Mouse (Mus musculus) intestine, embryonic 14.5 days (tissue): ENCODE results near the gene Ly6g6e. TPM values are rescaled to one million over a fixed set of nuclear protein-coding genes. Genes with fewer than 3 reads are reported as not detected.
A peak's percentile ranks its signal among the peaks of the same experiment; 100 is the strongest.

Experiments used
- ATAC-seq: fragments of 200-750 bp; cut with Nextera tagmentation; replicated peaks from 2 replicates; pipeline ENCODE4 v1.8.0; 2017; ENCODE audit warnings: low read depth, moderate number of reproducible peaks, moderate TSS enrichment, moderate library complexity; ENCODE audit not compliant: low FRiP score, low TSS enrichment
- DNase-seq: peaks from one replicate; pipeline ENCODE4 v3.0.0-alpha.2; 2018; ENCODE audit warnings: low spot score
- H3K27ac ChIP-seq: fragments of 300-500 bp; sonication (generic); 2 replicates; pipeline ENCODE4 v1.5.1; 2014; ENCODE audit warnings: low read depth, mild to moderate bottlenecking, control low read depth
- H3K27me3 ChIP-seq: fragments of 300-500 bp; sonication (generic); replicated peaks from 2 replicates; pipeline ENCODE4 v1.6.1; 2014; ENCODE audit warnings: low read length, control low read depth; ENCODE audit not compliant: control insufficient read depth, insufficient read depth
- H3K36me3 ChIP-seq: fragments of 300-500 bp; sonication (generic); 2 replicates; pipeline ENCODE4 v1.6.1; 2014; ENCODE audit warnings: low read length, control low read depth; ENCODE audit not compliant: control insufficient read depth, insufficient read depth
- H3K4me1 ChIP-seq: fragments of 300-500 bp; sonication (generic); replicated peaks from 2 replicates; pipeline ENCODE4 v1.6.1; 2014; ENCODE audit warnings: low read length, control low read depth, mixed read lengths; ENCODE audit not compliant: control insufficient read depth, insufficient read depth
- H3K4me2 ChIP-seq: fragments of 300-500 bp; sonication (generic); 2 replicates; pipeline ENCODE4 v1.6.1; 2014; ENCODE audit warnings: low read length
- H3K4me3 ChIP-seq: fragments of 300-500 bp; sonication (generic); 2 replicates; pipeline ENCODE4 v1.5.1; 2014; ENCODE audit warnings: low read depth, low read length, control low read depth, mixed read lengths
- H3K9ac ChIP-seq: fragments of 300-500 bp; sonication (generic); 2 replicates; pipeline ENCODE4 v1.6.1; 2014; ENCODE audit warnings: mild to moderate bottlenecking, low read length
- H3K9me3 ChIP-seq: fragments of 300-500 bp; sonication (generic); 2 replicates; pipeline ENCODE4 v1.6.1; 2016; ENCODE audit warnings: low read length, control low read depth; ENCODE audit not compliant: control insufficient read depth
- WGBS: fragments of 180-500 bp; shearing (Covaris S2); extraction: QIAGEN DNeasy Blood & Tissue Kit; methylation state at CpG from one replicate; pipeline ENCODE4 v1.1.7; 2014; 5-methylcytosine and 5-hydroxymethylcytosine counted together
- polyA plus RNA-seq: library from polyadenylated mRNA; unstranded; fragments of >200 nt; fragmentation: Nextera tagmentation; extraction: Ambion mirVana; gene quantifications from 2 replicates; pipeline ENCODE4 v1.2.1, GENCODE M21; 2014

Ly6g6e gene
- polyA plus RNA-seq, 1 experiment from 2014 or later: 2.8 TPM

DNA sequence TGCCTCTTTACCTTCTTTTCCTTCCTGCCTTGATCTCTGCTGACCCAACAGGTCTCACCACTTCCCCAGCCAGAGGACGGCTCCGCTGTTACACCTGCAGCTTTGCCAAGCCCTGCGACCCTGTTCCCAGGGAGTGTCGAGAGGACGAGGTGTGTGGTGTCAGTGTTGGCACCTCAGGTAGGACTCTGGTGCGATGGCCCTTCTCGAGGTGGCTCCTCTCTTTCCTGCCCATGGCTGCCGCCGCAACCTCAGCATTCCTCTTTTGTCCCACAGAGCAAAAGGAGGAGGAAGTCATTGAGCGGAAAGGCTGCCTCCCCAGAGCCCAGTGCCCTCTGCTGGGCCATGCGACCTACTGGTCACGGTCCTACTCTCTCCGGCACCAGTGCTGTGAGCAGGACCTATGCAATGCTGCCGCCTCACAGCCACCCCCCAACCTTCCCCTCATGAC lies 1.1 kb downstream of the Ly6g6e start, which contains the start of gene Ly6g6d:
Gene Ly6g6d (minus strand): TSS at position 280 of the 448 bp plus-strand sequence.
- peak within 1 kb of the TSS; percentile 33 for H3K4me2 ChIP-seq
- peak within 1 kb of the TSS; percentile 7; the same call in 1 of the 2 replicates for H3K27ac ChIP-seq
- H3K9ac ChIP-seq: no peak within 1 kb of the TSS
- 13% methylated on average over 14 of the region's 14 CpGs for WGBS
- peaks cover 10% of the 10 kb centered on the region for H3K4me1 ChIP-seq
- DNase-seq (no peak), ATAC-seq (peak; percentile 33; the same call in 1 of the 2 replicates)
- no peaks in the 10 kb centered on the region for H3K36me3 ChIP-seq
- no peaks in the 10 kb centered on the region for H3K27me3 ChIP-seq
- peak within 1 kb of the TSS; percentile 6; the same call in 1 of the 2 replicates for H3K4me3 ChIP-seq
- H3K9me3 ChIP-seq: no peaks in the 10 kb centered on the region

DNA sequence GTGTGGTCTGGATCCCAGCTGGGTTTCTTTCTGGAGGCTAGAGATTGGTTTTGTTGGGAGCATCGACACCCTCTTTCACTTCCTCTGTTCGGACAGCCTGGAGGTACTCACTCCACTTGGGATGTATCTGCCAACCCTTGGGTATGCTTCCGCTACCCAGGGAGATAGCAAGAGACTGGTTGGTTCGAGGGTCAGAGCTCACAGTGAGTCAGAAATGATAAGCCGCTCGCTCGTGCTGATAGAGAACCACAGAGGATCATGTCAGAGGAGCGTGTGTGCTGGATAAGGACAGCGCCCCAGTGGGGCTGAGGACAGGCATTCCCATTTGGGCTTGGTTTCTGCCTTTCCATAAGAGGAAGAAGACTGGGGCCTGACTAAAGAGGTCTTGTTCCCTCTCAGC lies 3.1 kb downstream of the Ly6g6e start:
- 50% methylated on average over 9 of the region's 9 CpGs for WGBS
- H3K4me3 ChIP-seq: no peak overlapping the region
- no peak overlapping the region for H3K4me2 ChIP-seq
- H3K9me3 ChIP-seq: no peaks in the 10 kb centered on the region
- peak; percentile 69 for DNase-seq
- H3K9ac ChIP-seq: no peak overlapping the region
- no peaks in the 10 kb centered on the region for H3K27me3 ChIP-seq
- peaks cover 6% of the 10 kb centered on the region; the same call in 1 of the 2 replicates for H3K4me1 ChIP-seq
- peak overlapping the region; percentile 43; the same call in 1 of the 2 replicates for H3K27ac ChIP-seq
- no peaks in the 10 kb centered on the region for H3K36me3 ChIP-seq
- peak; percentile 61 for ATAC-seq

GRCm38 (mm10) chr17:35080248-35080647 lies 3.5 kb downstream of the Ly6g6e start:
- H3K4me1 ChIP-seq: peaks cover 6% of the 10 kb centered on the region; the same call in 1 of the 2 replicates
- no peaks in the 10 kb centered on the region for H3K9me3 ChIP-seq
- DNase-seq: no peak
- H3K27me3 ChIP-seq: no peaks in the 10 kb centered on the region
- WGBS: 35% methylated on average over 6 of the region's 6 CpGs
- H3K36me3 ChIP-seq: no peaks in the 10 kb centered on the region
- peak overlapping the region; percentile 43; the same call in 1 of the 2 replicates for H3K27ac ChIP-seq
- H3K9ac ChIP-seq: no peak overlapping the region
- no peak for ATAC-seq
- no peak overlapping the region for H3K4me3 ChIP-seq
- no peak overlapping the region for H3K4me2 ChIP-seq

- ATAC-seq (no peak), DNase-seq (no peak)
- Histone ChIP-seq H3K9ac (no peak overlapping the region), H3K36me3 (no peaks in the 10 kb centered on the region), H3K4me2 (no peak overlapping the region), H3K4me3 (no peak overlapping the region), H3K27ac (no peak overlapping the region), H3K27me3 (no peaks in the 10 kb centered on the region), H3K9me3 (no peaks in the 10 kb centered on the region), H3K4me1 (peaks cover 6% of the 10 kb centered on the region; the same call in 1 of the 2 replicates)
- WGBS: 86% methylated on average over 4 of the region's 4 CpGs
These were observed 4.0 kb downstream of the Ly6g6e start for GRCm38 (mm10) chr17:35080710-35081109.

DNA sequence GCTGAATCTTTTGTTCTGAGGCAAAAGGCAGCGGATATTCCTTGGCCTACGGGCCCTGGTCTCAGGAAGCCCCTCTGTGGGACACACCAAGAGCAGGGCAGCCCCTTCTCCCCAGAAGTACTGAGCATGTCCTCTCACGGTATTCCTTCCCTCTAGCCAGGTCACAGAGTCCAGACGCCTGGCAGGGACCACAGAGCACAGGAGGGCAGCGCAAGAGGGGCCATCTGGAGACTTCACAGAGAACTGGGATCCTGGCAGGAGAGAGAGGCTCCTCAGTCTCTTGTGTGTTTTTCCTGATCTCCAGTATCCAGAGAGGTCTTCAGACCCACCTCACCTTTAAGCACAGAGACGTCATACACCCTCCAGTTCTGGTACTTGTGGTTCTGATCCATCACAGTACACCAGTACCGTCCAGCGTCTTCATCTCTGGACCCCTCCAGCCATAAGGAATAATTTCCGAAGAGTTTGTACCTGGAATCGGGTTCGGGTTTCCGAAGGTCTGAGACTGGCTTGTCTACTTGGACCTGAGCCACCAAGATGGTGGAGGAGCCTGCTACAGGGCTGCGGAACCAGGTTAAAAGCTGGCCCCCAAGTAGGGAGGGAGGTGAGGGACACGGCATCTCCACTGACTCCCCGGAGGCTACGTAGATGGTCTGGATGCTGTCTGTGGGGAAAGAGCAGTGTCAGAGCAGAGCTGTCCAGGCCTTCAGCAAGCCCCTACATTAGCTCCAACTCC lies 6.3 kb downstream of the Ly6g6e start:
- no peak for ATAC-seq
- H3K4me3 ChIP-seq: no peak overlapping the region
- H3K4me2 ChIP-seq: no peak overlapping the region
- no peaks in the 10 kb centered on the region for H3K9me3 ChIP-seq
- 0 out of 2 replicates have a peak, but pooled peaks cover 2% of the 10 kb centered on the region for H3K4me1 ChIP-seq
- H3K36me3 ChIP-seq: no peaks in the 10 kb centered on the region
- no peaks in the 10 kb centered on the region for H3K27me3 ChIP-seq
- H3K9ac ChIP-seq: no peak overlapping the region
- 82% methylated on average over 16 of the region's 16 CpGs for WGBS
- no peak for DNase-seq
- no peak overlapping the region for H3K27ac ChIP-seq

GRCm38 (mm10) chr17:35083929-35084497 lies 7.3 kb downstream of the Ly6g6e start:
- WGBS: 73% methylated on average over 3 of the region's 3 CpGs
- H3K9me3 ChIP-seq: no peaks in the 10 kb centered on the region
- no peak for ATAC-seq

GRCm38 (mm10) chr17:35085208-35085865 lies 8.6 kb downstream of the Ly6g6e start, which contains the start of gene Ly6g6f:
Gene Ly6g6f, minus strand, starts transcription at chr17:35085610.
- no peak within 1 kb of the TSS for H3K4me3 ChIP-seq
- WGBS: 67% methylated on average over 7 of the region's 7 CpGs
- no peak within 1 kb of the TSS for H3K27ac ChIP-seq
- no peaks in the 10 kb centered on the region for H3K27me3 ChIP-seq
- DNase-seq (no peak), ATAC-seq (no peak)
- H3K4me2 ChIP-seq: no peak within 1 kb of the TSS
- H3K9ac ChIP-seq: no peak within 1 kb of the TSS
- peaks cover 6% of the 10 kb centered on the region; the same call in 1 of the 2 replicates for H3K4me1 ChIP-seq
- H3K36me3 ChIP-seq: no peaks in the 10 kb centered on the region
- no peaks in the 10 kb centered on the region for H3K9me3 ChIP-seq

More at GRCm38 (mm10) chr17:35083929-35084497, 7.3 kb downstream of the Ly6g6e start:
- Histone ChIP-seq H3K27me3 (no peaks in the 10 kb centered on the region), H3K9ac (no peak overlapping the region), H3K27ac (no peak overlapping the region), H3K4me2 (no peak overlapping the region), H3K36me3 (no peaks in the 10 kb centered on the region), H3K4me1 (no peaks in the 10 kb centered on the region), H3K4me3 (no peak overlapping the region)
- no peak for DNase-seq

- Histone ChIP-seq H3K4me3 (no peak overlapping the region), H3K9ac (no peak overlapping the region), H3K4me2 (no peak overlapping the region), H3K4me1 (peaks cover 11% of the 10 kb centered on the region; the same call in 1 of the 2 replicates), H3K27ac (no peak overlapping the region), H3K9me3 (no peaks in the 10 kb centered on the region), H3K27me3 (no peaks in the 10 kb centered on the region), H3K36me3 (peaks cover 22% of the 10 kb centered on the region)
- ATAC-seq: no peak
- no peak for DNase-seq
- WGBS: 62% methylated on average over 2 of the region's 2 CpGs
These were observed 11.4 kb downstream of the Ly6g6e start for GRCm38 (mm10) chr17:35088151-35088550.
